Mouse (Mus musculus) liver, postnatal 0 days (tissue): ENCODE measurements at regions not wholly inside any gene's neighbourhood (a gene's known extent, or its start where the extent isn't known, plus 50 kb on each side); places are given as distances from the start of the nearest gene placed in this dataset.

Experiments used
- ATAC-seq: fragments of 200-750 bp; cut with Nextera tagmentation; 2 replicates; pipeline ENCODE4 v1.8.0; 2017; ENCODE audit warnings: mild to moderate bottlenecking, moderate library complexity
- DNase-seq: peaks from one replicate; pipeline ENCODE4 v3.0.0-alpha.2; 2016
- H3K27ac ChIP-seq: fragments of 300-500 bp; sonication (generic); 2 replicates; pipeline ENCODE4 v1.5.1; 2014; ENCODE audit warnings: antibody characterized with exemption, moderate library complexity, mild to moderate bottlenecking, low read depth
- H3K27me3 ChIP-seq: fragments of 300-500 bp; sonication (generic); 2 replicates; pipeline ENCODE4 v1.6.1; 2014; ENCODE audit warnings: low read length, control low read depth, mixed read lengths; ENCODE audit not compliant: insufficient read depth
- H3K36me3 ChIP-seq: fragments of 300-500 bp; sonication (generic); replicated peaks from 2 replicates; pipeline ENCODE4 v1.6.1; 2014; ENCODE audit warnings: mild to moderate bottlenecking, control low read depth, low read length, moderate library complexity, mixed read lengths; ENCODE audit not compliant: insufficient read depth
- H3K4me1 ChIP-seq: fragments of 300-500 bp; sonication (generic); 2 replicates; pipeline ENCODE4 v1.6.1; 2014; ENCODE audit warnings: antibody characterized with exemption, mild to moderate bottlenecking, control low read depth; ENCODE audit not compliant: insufficient read depth
- H3K4me2 ChIP-seq: fragments of 300-500 bp; sonication (generic); 2 replicates; pipeline ENCODE4 v1.6.1; 2014; ENCODE audit warnings: low read depth, mild to moderate bottlenecking, low read length, moderate library complexity, mixed read lengths
- H3K4me3 ChIP-seq: fragments of 300-500 bp; sonication (generic); 2 replicates; pipeline ENCODE4 v1.5.1; 2014; ENCODE audit warnings: low read depth, low read length
- H3K9ac ChIP-seq: fragments of 300-500 bp; sonication (generic); replicated peaks from 2 replicates; pipeline ENCODE4 v1.6.1; 2014; ENCODE audit warnings: mild to moderate bottlenecking, moderate library complexity
- H3K9me3 ChIP-seq: fragments of 300-500 bp; sonication (generic); 2 replicates; pipeline ENCODE4 v1.6.1; 2016; ENCODE audit warnings: mild to moderate bottlenecking, control low read depth, low read length, mixed read lengths
- CTCF ChIP-seq: sonication (generic); IDR thresholded peaks from 2 replicates; pipeline ENCODE4 v1.5.1; 2016; ENCODE audit warnings: antibody characterized with exemption, low read depth
- EP300 ChIP-seq: IDR thresholded peaks from 2 replicates; pipeline ENCODE4 v1.6.1; 2016; ENCODE audit warnings: antibody characterized with exemption, low read depth, mild to moderate bottlenecking
- WGBS: fragments of 180-500 bp; shearing (Covaris S2); extraction: QIAGEN DNeasy Blood & Tissue Kit; methylation state at CpG from one replicate; pipeline ENCODE4 v1.1.7; 2014; ENCODE audit not compliant: insufficient replicate concordance; 5-methylcytosine and 5-hydroxymethylcytosine counted together

DNA sequence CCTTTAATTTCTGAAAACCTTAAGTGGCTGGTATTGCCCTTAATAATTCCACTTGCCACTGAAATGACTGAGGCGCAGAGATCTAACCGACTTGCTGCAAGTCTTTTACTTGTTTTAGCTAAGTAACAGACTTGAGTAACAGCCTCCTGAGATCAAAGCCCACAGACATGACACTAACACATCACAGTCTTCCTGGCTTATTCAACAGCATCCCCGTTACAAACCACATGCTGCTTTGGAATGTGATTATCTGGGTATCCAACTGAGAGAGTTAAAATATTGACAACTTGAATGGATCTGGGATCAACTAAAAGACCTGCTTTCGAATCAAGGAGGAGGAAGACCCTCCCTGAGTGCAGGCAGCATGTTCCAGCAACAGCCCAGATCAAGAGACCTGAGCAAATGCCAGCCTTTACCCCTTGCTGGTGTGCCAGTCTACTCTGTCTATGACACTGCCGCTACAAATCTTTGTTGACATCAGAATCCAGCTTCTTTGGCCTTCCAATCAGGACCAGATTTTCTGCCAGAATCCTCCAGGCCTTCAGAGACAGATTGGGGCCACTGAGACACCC is 258.7 kb upstream of the Fermt1 start:
- Histone ChIP-seq H3K4me2 (no peak overlapping the region), H3K27ac (no peak overlapping the region), H3K9ac (no peak overlapping the region), H3K4me3 (no peak overlapping the region), H3K4me1 (no peaks in the 10 kb centered on the region), H3K36me3 (no peaks in the 10 kb centered on the region), H3K27me3 (no peaks in the 10 kb centered on the region), H3K9me3 (no peaks in the 10 kb centered on the region)
- DNase-seq (no peak), ATAC-seq (no peak)
- TF ChIP-seq CTCF, result no peak
- TF ChIP-seq EP300, result no peak
- 44% methylated on average over 5 of the region's 5 CpGs for WGBS

DNA sequence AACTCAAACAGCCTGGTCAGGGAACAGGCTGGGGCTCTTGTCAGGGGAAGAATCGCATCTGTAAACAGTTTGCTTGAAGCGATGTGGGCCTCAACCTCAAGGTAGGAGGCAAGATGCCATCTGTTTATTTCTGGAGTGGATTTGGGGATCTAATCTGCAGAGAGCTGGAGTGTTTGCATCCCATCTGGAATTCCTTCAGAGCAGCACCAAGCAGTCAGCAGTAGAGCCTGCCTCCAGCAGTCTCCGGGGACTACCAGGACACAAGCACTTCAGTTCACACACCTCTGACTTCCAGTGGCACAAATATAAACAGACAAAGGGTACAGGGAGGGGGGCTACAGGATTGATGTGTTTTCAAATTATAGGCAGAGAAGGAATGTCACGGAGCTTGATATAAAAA is 262.8 kb upstream of the Fermt1 start:
- 49% methylated on average over 4 of the region's 4 CpGs for WGBS
- H3K4me3 ChIP-seq, result no peak overlapping the region

GRCm38 (mm10) chr2:133221762-133222556 is 276.3 kb upstream of the Fermt1 start:
- TF ChIP-seq CTCF (no peak), EP300 (no peak)
- H3K4me2 ChIP-seq, result no peak overlapping the region
- WGBS, result 67% methylated on average over 4 of the region's 4 CpGs
- H3K4me1 ChIP-seq, result no peaks in the 10 kb centered on the region
- no peaks in the 10 kb centered on the region for H3K27me3 ChIP-seq
- H3K9me3 ChIP-seq, result no peaks in the 10 kb centered on the region
- no peak overlapping the region for H3K27ac ChIP-seq
- no peaks in the 10 kb centered on the region for H3K36me3 ChIP-seq
- no peak overlapping the region for H3K4me3 ChIP-seq
- no peak for ATAC-seq
- no peak for DNase-seq
- no peak overlapping the region for H3K9ac ChIP-seq

More for the DNA sequence above, 262.8 kb upstream of the Fermt1 start:
- Histone ChIP-seq H3K27me3 (no peaks in the 10 kb centered on the region), H3K27ac (no peak overlapping the region), H3K36me3 (no peaks in the 10 kb centered on the region), H3K4me2 (no peak overlapping the region), H3K9me3 (no peaks in the 10 kb centered on the region), H3K4me1 (no peaks in the 10 kb centered on the region), H3K9ac (no peak overlapping the region)
- no peak for DNase-seq
- ATAC-seq, result no peak
- no peak for TF ChIP-seq CTCF
- TF ChIP-seq EP300, result no peak

DNA sequence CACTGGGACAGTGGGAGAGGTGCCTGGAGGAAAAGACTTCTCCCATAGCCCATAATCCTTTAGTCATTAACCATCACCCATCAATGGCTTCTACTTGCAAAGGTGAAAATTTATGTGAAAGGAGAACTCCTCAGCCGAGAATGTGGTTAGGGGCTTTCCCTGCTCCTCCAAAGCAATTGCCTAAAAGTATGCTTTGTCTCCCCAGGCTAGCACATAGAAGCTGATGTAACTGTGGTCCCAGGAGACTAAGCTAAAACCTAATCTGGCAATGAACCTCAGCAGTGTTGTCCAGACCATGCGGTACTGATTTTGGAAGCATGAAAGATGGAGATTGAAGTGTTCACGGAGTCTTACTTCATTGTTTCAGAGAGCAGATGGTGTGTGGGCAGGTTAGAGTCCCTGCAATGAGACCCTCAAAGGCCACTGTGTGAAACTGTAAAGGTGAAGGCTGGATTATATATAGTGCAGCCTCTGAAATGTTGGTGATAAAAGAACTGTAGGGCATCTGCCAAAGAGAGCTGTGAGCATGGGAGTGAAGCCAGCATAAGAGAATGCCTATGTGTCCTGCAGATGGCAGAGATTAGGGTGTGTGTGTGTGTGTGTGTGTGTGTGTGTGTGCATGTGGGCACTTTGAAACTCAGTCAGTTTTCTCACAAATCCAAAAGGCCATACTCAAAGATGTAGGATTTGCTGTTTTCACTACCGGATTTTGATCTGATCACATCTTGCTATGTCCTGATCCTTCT is 289.6 kb upstream of the Fermt1 start:
- TF ChIP-seq CTCF (no peak), EP300 (no peak)
- Histone ChIP-seq H3K9ac (no peak overlapping the region), H3K4me3 (no peak overlapping the region), H3K27ac (no peak overlapping the region), H3K4me2 (no peak overlapping the region), H3K36me3 (no peaks in the 10 kb centered on the region), H3K27me3 (no peaks in the 10 kb centered on the region), H3K4me1 (no peaks in the 10 kb centered on the region), H3K9me3 (no peaks in the 10 kb centered on the region)
- WGBS, result 74% methylated on average over 4 of the region's 4 CpGs
- ATAC-seq (no peak), DNase-seq (no peak)

- ATAC-seq, result no peak
- TF ChIP-seq EP300 (no peak), CTCF (no peak)
- no peak overlapping the region for H3K27ac ChIP-seq
Measured at GRCm38 (mm10) chr2:133252131-133252530, 299.8 kb upstream of the Bmp2 start.

GRCm38 (mm10) chr2:133274424-133274823 is 277.5 kb upstream of the Bmp2 start:
- TF ChIP-seq CTCF (no peak), EP300 (no peak)
- no peak overlapping the region for H3K4me2 ChIP-seq
- DNase-seq (no peak), ATAC-seq (no peak)
- H3K27ac ChIP-seq, result no peak overlapping the region
- H3K4me3 ChIP-seq, result no peak overlapping the region
- H3K27me3 ChIP-seq, result no peaks in the 10 kb centered on the region
- H3K36me3 ChIP-seq, result no peaks in the 10 kb centered on the region
- WGBS, result 38% methylated on average over 4 of the region's 4 CpGs
- no peaks in the 10 kb centered on the region for H3K4me1 ChIP-seq
- H3K9ac ChIP-seq, result no peak overlapping the region
- H3K9me3 ChIP-seq, result no peaks in the 10 kb centered on the region

More at GRCm38 (mm10) chr2:133252131-133252530, 299.8 kb upstream of the Bmp2 start:
- no peak for DNase-seq
- WGBS, result 73% methylated on average over 2 of the region's 2 CpGs
- Histone ChIP-seq H3K27me3 (no peaks in the 10 kb centered on the region), H3K4me2 (no peak overlapping the region), H3K36me3 (no peaks in the 10 kb centered on the region), H3K4me1 (no peaks in the 10 kb centered on the region), H3K9ac (no peak overlapping the region), H3K9me3 (no peaks in the 10 kb centered on the region), H3K4me3 (no peak overlapping the region)
